Mouse (Mus musculus) olfactory bulb, adult 2 months (tissue): ENCODE data around the gene Brsk2.

ENCODE experiments used
- CTCF ChIP-seq: fragments of 200-500 bp; IDR thresholded peaks from 2 replicates; pipeline ENCODE4 v1.5.1; 2012; ENCODE audit warnings: low read depth, mild to moderate bottlenecking, low read length, moderate library complexity; ENCODE audit not compliant: insufficient read depth
- POLR2A ChIP-seq: fragments of 200-500 bp; IDR thresholded peaks from 2 replicates; pipeline ENCODE4 v1.6.1; 2012; ENCODE audit warnings: mild to moderate bottlenecking, low read depth, low read length, moderate library complexity; ENCODE audit not compliant: insufficient read depth

DNA sequence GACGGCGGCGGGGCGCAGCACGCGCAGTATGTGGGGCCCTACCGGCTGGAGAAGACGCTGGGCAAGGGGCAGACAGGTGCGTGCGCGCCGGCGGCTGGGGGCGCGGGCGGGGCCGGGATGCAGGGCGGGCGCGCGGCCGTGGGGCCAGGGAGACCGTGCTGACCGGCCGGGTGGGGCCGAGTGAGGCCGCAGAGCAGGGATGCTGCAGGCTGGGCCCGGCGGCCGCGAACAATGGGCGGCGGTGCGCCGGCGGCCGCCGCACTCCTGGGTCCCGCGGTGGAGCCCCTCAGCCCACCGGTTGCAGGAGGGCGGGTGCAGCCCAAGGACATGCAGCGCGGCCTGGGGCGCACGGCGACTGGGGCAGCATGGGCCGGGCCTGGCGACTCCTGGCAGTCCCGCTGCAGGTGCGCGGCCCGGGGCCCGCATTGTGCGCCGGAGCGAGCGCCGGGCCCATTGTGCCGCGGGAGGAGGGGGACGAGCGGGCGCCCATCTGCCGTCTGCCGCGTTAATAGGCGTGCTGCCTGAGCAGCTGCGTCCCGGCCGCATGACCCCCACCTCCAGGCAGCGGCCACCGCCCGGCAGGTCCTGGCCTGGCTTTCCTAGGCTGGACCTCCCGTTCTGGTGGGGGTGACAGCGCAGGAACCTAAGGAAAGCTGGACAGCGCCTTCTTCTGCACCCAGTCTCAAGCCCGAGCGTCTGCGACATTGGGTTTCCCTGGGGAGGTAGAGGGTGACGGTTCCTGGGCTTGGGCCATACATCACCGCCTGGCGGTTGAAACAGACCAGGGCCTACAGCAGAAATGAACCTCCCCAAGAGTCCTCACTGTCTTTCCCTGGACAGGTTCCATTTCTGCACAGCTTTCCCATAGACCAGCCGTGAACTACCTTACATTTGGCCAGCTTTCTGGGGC lies 808 bp downstream of the Brsk2 start:
- TF ChIP-seq POLR2A = no peak
- no peak for TF ChIP-seq CTCF
